Mouse (Mus musculus) embryo, embryonic 9.5 days (tissue): Measurements from ENCODE around the gene Zbbx.

Source experiments
- DNase-seq: peaks from one replicate; pipeline ENCODE4 v3.0.0-alpha.2; 2017; ENCODE audit errors: extremely low spot score

Gene Zbbx

DNA sequence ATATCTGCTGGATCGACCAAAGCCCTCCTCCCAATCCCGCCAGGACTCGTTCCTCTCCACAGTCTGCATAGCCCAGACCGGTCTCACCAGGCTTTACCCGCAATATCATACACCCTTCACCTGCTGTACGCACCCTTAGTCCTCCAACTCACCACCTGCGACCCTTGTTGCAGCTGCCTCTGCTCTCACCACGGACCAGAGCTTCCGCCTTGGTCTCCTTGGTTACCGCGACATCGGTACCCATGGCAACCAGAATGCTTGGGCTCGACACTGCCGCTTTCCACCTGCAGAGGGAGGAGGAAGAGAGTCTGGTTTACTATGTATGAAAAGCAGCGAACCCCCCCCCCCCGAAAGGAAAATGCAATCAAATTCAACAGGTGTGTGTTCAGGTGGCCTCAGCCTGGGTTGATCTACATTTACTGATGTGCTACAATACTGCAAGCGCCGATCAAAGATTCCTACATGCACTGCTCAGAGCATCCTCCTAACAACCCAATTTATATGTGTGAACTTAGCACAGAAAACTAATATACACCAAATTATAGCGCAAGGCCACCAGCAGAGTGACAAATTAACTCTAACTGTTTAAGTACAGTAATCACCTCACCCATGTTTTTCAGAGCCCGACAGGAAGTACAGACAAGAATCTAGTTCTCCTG is at the start of gene Zbbx:
TSS of gene Zbbx (minus strand) at position 197 of the 659 bp plus-strand sequence.
- DNase-seq = peak; percentile 66

- peak; percentile 44 for DNase-seq
These were observed 38.1 kb upstream of the Zbbx start for GRCm38 (mm10) chr3:75202808-75203503.

DNA sequence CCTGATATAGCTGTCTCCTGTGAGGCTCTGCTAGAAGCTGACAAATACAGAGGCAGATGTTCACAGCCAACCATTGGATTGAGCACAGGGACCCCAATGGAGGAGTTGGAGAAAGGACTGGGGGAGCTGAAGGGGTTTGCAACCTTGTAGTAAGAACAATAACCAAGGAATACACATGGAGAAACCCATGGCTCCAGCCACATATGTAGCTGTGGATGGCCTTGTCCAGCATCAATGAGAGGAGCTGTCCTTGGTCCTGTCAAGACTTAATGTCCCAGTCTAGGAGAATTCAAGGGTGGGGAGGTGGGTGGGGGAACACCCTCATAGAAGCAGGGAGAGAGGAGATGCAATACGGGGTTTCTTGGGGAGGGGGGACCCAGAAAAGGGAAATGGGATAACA is 17.8 kb upstream of the Zbbx start:
- DNase-seq = no peak

GRCm38 (mm10) chr3:75141876-75142275 is 23.0 kb downstream of the Zbbx start:
- no peak for DNase-seq

- DNase-seq = no peak
These were observed 60.0 kb downstream of the Zbbx start for GRCm38 (mm10) chr3:75104867-75105266.

- DNase-seq = no peak
These were observed 79.1 kb downstream of the Zbbx start for GRCm38 (mm10) chr3:75085762-75086161.

- no peak for DNase-seq
These were observed 85.9 kb downstream of the Zbbx start for GRCm38 (mm10) chr3:75078906-75079305.

- no peak for DNase-seq
These were observed 155.1 kb downstream of the Zbbx start for GRCm38 (mm10) chr3:75009701-75010100.
